Mouse (Mus musculus) stomach, embryonic 14.5 days (tissue): Measurements from ENCODE around the gene Serpinb1a. TPM values are rescaled to one million over a fixed set of nuclear protein-coding genes. Genes with fewer than 3 reads are reported as not detected.
"Not testable (repeated sequence)": the region's sequence is repeated elsewhere in the genome, so short reads cannot be mapped to it uniquely, and the experiment has no call there.

Source experiments
- ATAC-seq: fragments of 200-750 bp; cut with Nextera tagmentation; 2 replicates; pipeline ENCODE4 v1.8.0; 2017; ENCODE audit warnings: low read depth, moderate TSS enrichment; ENCODE audit not compliant: insufficient number of reproducible peaks, insufficient read depth, low FRiP score
- H3K27ac ChIP-seq: fragments of 300-500 bp; sonication (generic); 2 replicates; pipeline ENCODE4 v1.5.1; 2014; ENCODE audit warnings: mild to moderate bottlenecking, low read length, moderate library complexity, mixed read lengths
- H3K27me3 ChIP-seq: fragments of 300-500 bp; sonication (generic); 2 replicates; pipeline ENCODE4 v1.6.1; 2014; ENCODE audit warnings: low read length, control low read depth, mixed read lengths; ENCODE audit not compliant: control insufficient read depth, insufficient read depth
- H3K36me3 ChIP-seq: fragments of 300-500 bp; sonication (generic); 2 replicates; pipeline ENCODE4 v1.6.1; 2014; ENCODE audit warnings: mild to moderate bottlenecking, control low read depth, low read length, moderate library complexity, mixed read lengths; ENCODE audit not compliant: control insufficient read depth, insufficient read depth
- H3K4me1 ChIP-seq: fragments of 300-500 bp; sonication (generic); 2 replicates; pipeline ENCODE4 v1.6.1; 2014; ENCODE audit warnings: low read length, control low read depth, mixed read lengths; ENCODE audit not compliant: control insufficient read depth, insufficient read depth
- H3K4me2 ChIP-seq: fragments of 300-500 bp; sonication (generic); replicated peaks from 2 replicates; pipeline ENCODE4 v1.6.1; 2014; ENCODE audit warnings: low read depth, low read length, control low read depth
- H3K4me3 ChIP-seq: fragments of 300-500 bp; sonication (generic); 2 replicates; pipeline ENCODE4 v1.5.1; 2014; ENCODE audit warnings: low read depth, low read length, control low read depth
- H3K9ac ChIP-seq: fragments of 300-500 bp; sonication (generic); replicated peaks from 2 replicates; pipeline ENCODE4 v1.6.1; 2014; ENCODE audit warnings: low read depth, mild to moderate bottlenecking, control low read depth, low read length, moderate library complexity, mixed read lengths
- H3K9me3 ChIP-seq: fragments of 300-500 bp; sonication (generic); 2 replicates; pipeline ENCODE4 v1.6.1; 2016; ENCODE audit warnings: low read depth, low read length, control low read depth; ENCODE audit not compliant: control insufficient read depth
- WGBS: fragments of 180-500 bp; shearing (Covaris S2); extraction: QIAGEN DNeasy Blood & Tissue Kit; methylation state at CpG from one replicate; pipeline ENCODE4 v1.1.7; 2014; 5-methylcytosine and 5-hydroxymethylcytosine counted together
- polyA plus RNA-seq: library from polyadenylated mRNA; unstranded; fragments of >200 nt; fragmentation: Nextera tagmentation; extraction: Ambion mirVana; gene quantifications from 2 replicates; pipeline ENCODE4 v1.2.1, GENCODE M21; 2014

Gene Serpinb1a
- polyA plus RNA-seq, 1 experiment from 2014 or later: 21.2 TPM

- no peak for ATAC-seq
- no peak overlapping the region for H3K4me3 ChIP-seq
- no peaks in the 10 kb centered on the region for H3K27me3 ChIP-seq
- WGBS: 54% methylated on average over 2 of the region's 2 CpGs
- no peaks in the 10 kb centered on the region for H3K36me3 ChIP-seq
- no peak overlapping the region for H3K4me2 ChIP-seq
- H3K9me3 ChIP-seq: no peaks in the 10 kb centered on the region
- H3K9ac ChIP-seq: no peak overlapping the region
- no peak overlapping the region for H3K27ac ChIP-seq
- H3K4me1 ChIP-seq: no peaks in the 10 kb centered on the region
Measured at GRCm38 (mm10) chr13:32867030-32867429, 16.0 kb upstream of the Serpinb1a start.

- 7% methylated on average over 9 of the region's 9 CpGs for WGBS
- no peak overlapping the region for H3K27ac ChIP-seq
- no peak overlapping the region for H3K9ac ChIP-seq
- no peak for ATAC-seq
- H3K4me3 ChIP-seq: no peak overlapping the region
- no peak overlapping the region for H3K4me2 ChIP-seq
- no peaks in the 10 kb centered on the region for H3K36me3 ChIP-seq
- no peaks in the 10 kb centered on the region for H3K4me1 ChIP-seq
- no peaks in the 10 kb centered on the region for H3K27me3 ChIP-seq
- no peaks in the 10 kb centered on the region for H3K9me3 ChIP-seq
Measured at GRCm38 (mm10) chr13:32866484-32866883, 15.5 kb upstream of the Serpinb1a start.

DNA sequence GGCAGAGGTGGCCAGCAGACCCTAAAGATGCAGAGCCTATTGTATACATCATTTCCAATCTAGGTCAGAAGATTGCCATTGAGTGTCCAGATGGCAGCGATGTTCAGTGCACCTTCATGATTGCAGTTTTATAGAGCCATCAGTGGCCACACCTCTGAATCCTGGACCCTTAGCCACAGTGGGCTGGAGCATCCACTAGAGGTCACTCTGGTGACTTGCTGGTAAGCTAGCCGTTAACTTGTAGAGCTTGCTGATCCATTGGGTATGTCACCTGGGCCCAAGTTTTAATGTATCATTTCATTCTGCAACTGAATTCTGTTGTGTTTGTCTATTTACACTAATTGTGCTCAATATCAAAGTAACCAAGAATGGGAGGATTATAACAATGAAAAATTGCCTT is 14.6 kb upstream of the Serpinb1a start:
- no peak for ATAC-seq
- Histone ChIP-seq H3K36me3 (no peaks in the 10 kb centered on the region), H3K4me3 (no peak overlapping the region), H3K27ac (no peak overlapping the region), H3K4me1 (no peaks in the 10 kb centered on the region), H3K4me2 (no peak overlapping the region), H3K27me3 (no peaks in the 10 kb centered on the region), H3K9me3 (no peaks in the 10 kb centered on the region), H3K9ac (no peak overlapping the region)
- WGBS: 60% methylated on average over 2 of the region's 2 CpGs

- not testable (repeated sequence) for H3K4me3 ChIP-seq, ATAC-seq, H3K4me2 ChIP-seq, H3K27ac ChIP-seq, H3K9ac ChIP-seq, H3K4me1 ChIP-seq, H3K36me3 ChIP-seq, H3K27me3 ChIP-seq, H3K9me3 ChIP-seq
- WGBS: 81% methylated on average over 2 of the region's 3 CpGs
Measured at GRCm38 (mm10) chr13:32864529-32864928, 13.5 kb upstream of the Serpinb1a start.

DNA sequence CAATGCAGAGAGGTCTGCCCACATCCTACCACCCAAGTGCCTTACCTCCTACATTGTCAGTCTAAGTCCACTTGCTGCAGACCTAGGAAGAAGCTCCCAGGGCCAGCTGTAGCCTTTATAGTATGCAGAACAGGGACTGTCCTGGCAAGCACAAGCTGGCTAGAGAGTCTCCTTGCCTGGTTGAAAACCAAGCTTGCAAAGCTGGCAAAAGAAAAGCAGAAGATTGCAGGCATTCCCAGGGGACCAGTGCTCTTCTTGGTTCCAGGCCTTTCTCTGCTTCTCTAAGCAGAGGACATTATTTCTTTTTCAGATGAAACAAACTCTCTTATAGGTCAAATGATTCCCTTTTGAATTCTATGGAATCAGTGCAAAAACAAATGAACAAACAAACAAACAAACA is 12.5 kb upstream of the Serpinb1a start:
- Histone ChIP-seq H3K27ac (no peak overlapping the region), H3K4me1 (no peaks in the 10 kb centered on the region)

GRCm38 (mm10) chr13:32860821-32861220 is 9.8 kb upstream of the Serpinb1a start:
- Histone ChIP-seq H3K9ac (no peak overlapping the region), H3K36me3 (no peaks in the 10 kb centered on the region), H3K27ac (no peak overlapping the region), H3K4me2 (no peak overlapping the region), H3K4me1 (no peaks in the 10 kb centered on the region), H3K4me3 (no peak overlapping the region), H3K9me3 (no peaks in the 10 kb centered on the region), H3K27me3 (no peaks in the 10 kb centered on the region)
- no peak for ATAC-seq
- WGBS: 65% methylated on average over 3 of the region's 3 CpGs

More for the DNA sequence above, 12.5 kb upstream of the Serpinb1a start:
- H3K27me3 ChIP-seq: no peaks in the 10 kb centered on the region
- no peak overlapping the region for H3K4me3 ChIP-seq
- no peak overlapping the region for H3K4me2 ChIP-seq
- no peaks in the 10 kb centered on the region for H3K9me3 ChIP-seq
- H3K9ac ChIP-seq: no peak overlapping the region
- ATAC-seq: no peak
- H3K36me3 ChIP-seq: no peaks in the 10 kb centered on the region

DNA sequence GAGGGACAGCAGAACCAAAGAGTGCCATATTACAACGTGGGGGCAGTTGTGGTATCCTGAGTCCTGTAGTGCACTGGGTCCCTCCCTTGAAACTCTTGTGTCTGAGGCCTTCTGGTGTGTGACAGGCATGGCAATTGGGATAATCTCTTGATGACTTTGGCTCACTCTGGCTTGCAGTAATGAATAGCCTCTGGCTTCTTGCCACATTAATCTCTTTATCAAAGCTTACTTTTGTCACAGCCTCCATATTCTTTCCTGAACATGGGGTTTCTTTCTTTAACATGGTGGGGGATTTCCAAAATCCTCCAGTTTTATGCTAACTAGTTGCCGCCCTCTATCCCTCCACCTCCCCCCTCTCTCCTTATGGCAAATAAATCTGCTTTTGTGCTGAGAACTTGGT is 2.1 kb upstream of the Serpinb1a start:
- Histone ChIP-seq H3K4me2 (no peak overlapping the region), H3K4me1 (no peaks in the 10 kb centered on the region; the same call in 1 of the 2 replicates), H3K9me3 (no peaks in the 10 kb centered on the region), H3K4me3 (no peak overlapping the region), H3K9ac (no peak overlapping the region), H3K27me3 (no peaks in the 10 kb centered on the region), H3K27ac (no peak overlapping the region), H3K36me3 (no peaks in the 10 kb centered on the region)
- 74% methylated on average over 2 of the region's 2 CpGs for WGBS
- ATAC-seq: no peak

GRCm38 (mm10) chr13:32852539-32852938 is 1.6 kb upstream of the Serpinb1a start:
- H3K27me3 ChIP-seq: no peaks in the 10 kb centered on the region
- H3K9ac ChIP-seq: no peak overlapping the region
- H3K4me3 ChIP-seq: no peak overlapping the region
- no peaks in the 10 kb centered on the region for H3K36me3 ChIP-seq
- WGBS: 95% methylated on average over 4 of the region's 4 CpGs
- ATAC-seq: no peak
- H3K27ac ChIP-seq: no peak overlapping the region
- H3K4me2 ChIP-seq: no peak overlapping the region
- H3K9me3 ChIP-seq: no peaks in the 10 kb centered on the region
- H3K4me1 ChIP-seq: no peaks in the 10 kb centered on the region; the same call in 1 of the 2 replicates

GRCm38 (mm10) chr13:32851967-32852366 is 982 bp upstream of the Serpinb1a start:
- no peak overlapping the region for H3K27ac ChIP-seq
- WGBS: 11% methylated on average over 7 of the region's 7 CpGs
- H3K9ac ChIP-seq: no peak overlapping the region
- no peak overlapping the region for H3K4me3 ChIP-seq
- no peaks in the 10 kb centered on the region for H3K9me3 ChIP-seq
- H3K36me3 ChIP-seq: no peaks in the 10 kb centered on the region
- no peaks in the 10 kb centered on the region; the same call in 1 of the 2 replicates for H3K4me1 ChIP-seq
- no peaks in the 10 kb centered on the region for H3K27me3 ChIP-seq
- no peak overlapping the region for H3K4me2 ChIP-seq
- no peak for ATAC-seq
